Mouse (Mus musculus): ENCODE results near the gene Klhl31.

Klhl31 gene

GRCm38 (mm10) chr9:77636450-77636951 lies at the start of gene Klhl31:
Gene Klhl31, plus strand, starts transcription at chr9:77636500.
- no peak for DNase-seq (ENCODE audit: low read depth, low spot score)

- no peak for DNase-seq (ENCODE audit: low read depth, low spot score)
Measured at GRCm38 (mm10) chr9:77586806-77587591, 49.3 kb upstream of the Klhl31 start.

- no peak for DNase-seq (ENCODE audit: low read depth, low spot score)
Measured at GRCm38 (mm10) chr9:77587616-77588015, 48.7 kb upstream of the Klhl31 start.

- DNase-seq (ENCODE audit: low read depth, low spot score): no peak
Measured at GRCm38 (mm10) chr9:77589496-77589895, 46.8 kb upstream of the Klhl31 start.

GRCm38 (mm10) chr9:77592423-77592822 lies 43.9 kb upstream of the Klhl31 start:
- DNase-seq (ENCODE audit: low read depth, low spot score): no peak

GRCm38 (mm10) chr9:77595006-77595626 lies 41.2 kb upstream of the Klhl31 start:
- DNase-seq (ENCODE audit: low read depth, low spot score): no peak

- peak; percentile 83 for DNase-seq (ENCODE audit: low read depth, low spot score)
Measured at GRCm38 (mm10) chr9:77596355-77596754, 39.9 kb upstream of the Klhl31 start.

GRCm38 (mm10) chr9:77598560-77598959 lies 37.7 kb upstream of the Klhl31 start:
- no peak for DNase-seq (ENCODE audit: low read depth, low spot score)

- no peak for DNase-seq (ENCODE audit: low read depth, low spot score)
Measured at GRCm38 (mm10) chr9:77602302-77603266, 33.7 kb upstream of the Klhl31 start.

GRCm38 (mm10) chr9:77603965-77604509 lies 32.3 kb upstream of the Klhl31 start:
- DNase-seq (ENCODE audit: low read depth, low spot score): no peak

- DNase-seq (ENCODE audit: low read depth, low spot score): no peak
Measured at GRCm38 (mm10) chr9:77607295-77607694, 29.0 kb upstream of the Klhl31 start.

- DNase-seq (ENCODE audit: low read depth, low spot score): peak; percentile 38
Measured at GRCm38 (mm10) chr9:77607840-77608239, 28.5 kb upstream of the Klhl31 start.

- no peak for DNase-seq (ENCODE audit: low read depth, low spot score)
Measured at GRCm38 (mm10) chr9:77610811-77611210, 25.5 kb upstream of the Klhl31 start.

- no peak for DNase-seq (ENCODE audit: low read depth, low spot score)
Measured at GRCm38 (mm10) chr9:77612349-77612748, 24.0 kb upstream of the Klhl31 start.

GRCm38 (mm10) chr9:77615868-77616267 lies 20.4 kb upstream of the Klhl31 start:
- no peak for DNase-seq (ENCODE audit: low read depth, low spot score)

GRCm38 (mm10) chr9:77616796-77617195 lies 19.5 kb upstream of the Klhl31 start:
- DNase-seq (ENCODE audit: low read depth, low spot score): no peak

- DNase-seq (ENCODE audit: low read depth, low spot score): no peak
Measured at GRCm38 (mm10) chr9:77617751-77618150, 18.5 kb upstream of the Klhl31 start.

GRCm38 (mm10) chr9:77618392-77618791 lies 17.9 kb upstream of the Klhl31 start:
- no peak for DNase-seq (ENCODE audit: low read depth, low spot score)

- no peak for DNase-seq (ENCODE audit: low read depth, low spot score)
Measured at GRCm38 (mm10) chr9:77620077-77620476, 16.2 kb upstream of the Klhl31 start.

GRCm38 (mm10) chr9:77620482-77620881 lies 15.8 kb upstream of the Klhl31 start:
- DNase-seq (ENCODE audit: low read depth, low spot score): no peak

- DNase-seq (ENCODE audit: low read depth, low spot score): no peak
Measured at GRCm38 (mm10) chr9:77622874-77623273, 13.4 kb upstream of the Klhl31 start.

Measured in retina, postnatal 7 days (tissue).